Mouse (Mus musculus) C2C12 (cell line): ENCODE measurements around the gene Lrrc30.

Experiments
- CEBPB ChIP-seq: IDR thresholded peaks from one replicate; pipeline ENCODE4 v1.6.1; 2011; ENCODE audit warnings: low read depth, mild to moderate bottlenecking, control low read depth, moderate library complexity
- CTCF ChIP-seq: IDR thresholded peaks from one replicate; pipeline ENCODE4 v1.5.1; 2011; ENCODE audit not compliant: control insufficient read depth, insufficient read depth, insufficient read length
- FOSL1 ChIP-seq: IDR thresholded peaks from one replicate; pipeline ENCODE4 v1.8.0; 2011; ENCODE audit warnings: mild to moderate bottlenecking, low read length; ENCODE audit not compliant: poor library complexity, insufficient read depth, severe bottlenecking
- MAX ChIP-seq: IDR thresholded peaks from one replicate; pipeline ENCODE4 v1.6.1; 2011; ENCODE audit warnings: mild to moderate bottlenecking, control low read depth
- USF1 ChIP-seq: IDR thresholded peaks from one replicate; pipeline ENCODE4 v1.6.1; 2011; ENCODE audit warnings: low read depth, mild to moderate bottlenecking, control low read depth, moderate library complexity

DNA sequence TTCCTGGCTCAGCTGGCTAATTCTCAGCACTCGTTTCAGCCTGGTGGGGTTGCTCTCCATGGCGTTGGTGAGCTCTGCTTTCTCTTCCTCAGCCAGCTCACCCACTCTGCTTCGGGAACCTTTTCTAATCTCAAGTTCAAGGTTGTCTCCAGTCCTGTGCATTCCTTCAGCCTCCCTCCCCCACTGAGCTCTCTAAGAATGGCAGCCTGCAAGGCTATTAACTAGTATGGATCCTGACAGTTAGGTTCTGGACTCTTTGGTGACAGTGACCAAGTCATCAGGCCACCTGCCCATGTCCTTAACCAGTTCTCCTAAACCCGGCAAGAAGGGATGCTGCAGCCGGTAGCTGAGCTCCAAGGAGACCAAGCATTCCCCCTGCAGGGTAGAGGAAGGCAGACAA is 34.5 kb upstream of the Lrrc30 start:
- TF ChIP-seq CTCF (no peak), MAX (no peak), USF1 (no peak), CEBPB (no peak), FOSL1 (no peak)
